Mouse (Mus musculus) cerebellum, postnatal 4 days (tissue): Measurements from ENCODE around the gene Ctla2a.
"Not testable (repeated sequence)": the region's sequence is repeated elsewhere in the genome, so short reads cannot be mapped to it uniquely, and the experiment has no call there.

Experiments
- DNase-seq, 2 experiments: peaks; one replicate each; pipeline ENCODE4 v3.0.0; 2022; ENCODE audit warnings: low spot score in 2 of 2, mixed read lengths in 1 of 2

Ctla2a gene

DNA sequence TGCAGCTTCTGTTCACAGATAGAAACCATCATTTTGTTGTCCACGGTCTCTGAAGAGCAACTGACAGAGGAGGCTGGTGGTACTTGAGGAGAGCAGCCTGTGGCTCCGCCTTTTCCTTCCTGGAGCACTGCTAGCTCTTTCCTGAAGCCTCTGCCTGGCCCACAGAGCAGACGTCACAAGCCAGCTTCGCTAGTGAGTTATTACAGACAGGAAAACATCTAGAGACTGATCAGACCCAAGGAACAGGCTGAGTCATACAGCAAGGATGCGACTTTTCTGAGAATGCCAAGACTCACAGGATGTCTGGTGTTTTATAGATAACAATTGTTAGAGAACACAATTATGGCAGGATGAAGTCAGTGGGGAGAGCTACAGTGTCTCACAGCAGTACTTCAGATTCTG, at the start of gene Ctla2a, which contains the start of gene Gm49391:
Gene Ctla2a (minus strand): TSS at position 126 of the 402 bp plus-strand sequence.
Gene Gm49391 (minus strand): TSS at position 72 of the 402 bp plus-strand sequence.
- no peak for DNase-seq

DNA sequence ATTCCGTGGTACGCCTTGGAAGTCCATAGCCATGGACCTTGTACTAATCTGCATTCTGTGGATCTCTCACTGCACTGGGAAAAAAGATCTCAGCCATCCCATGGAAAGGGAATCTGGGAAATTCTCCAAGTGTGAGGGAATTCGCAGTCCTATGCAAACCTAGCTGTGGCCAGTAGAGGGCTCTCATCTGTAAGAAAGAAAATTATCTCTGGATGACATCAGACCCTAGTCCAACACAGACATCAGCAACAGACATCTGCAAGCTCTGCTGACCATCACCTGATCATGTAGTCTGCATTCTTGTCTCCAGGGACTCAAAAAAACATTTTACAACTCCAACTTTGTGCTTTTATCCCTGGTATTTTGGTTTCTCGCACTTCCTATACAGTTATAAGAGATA, 35.9 kb upstream of the Ctla2a start:
- DNase-seq = not testable (repeated sequence)

DNA sequence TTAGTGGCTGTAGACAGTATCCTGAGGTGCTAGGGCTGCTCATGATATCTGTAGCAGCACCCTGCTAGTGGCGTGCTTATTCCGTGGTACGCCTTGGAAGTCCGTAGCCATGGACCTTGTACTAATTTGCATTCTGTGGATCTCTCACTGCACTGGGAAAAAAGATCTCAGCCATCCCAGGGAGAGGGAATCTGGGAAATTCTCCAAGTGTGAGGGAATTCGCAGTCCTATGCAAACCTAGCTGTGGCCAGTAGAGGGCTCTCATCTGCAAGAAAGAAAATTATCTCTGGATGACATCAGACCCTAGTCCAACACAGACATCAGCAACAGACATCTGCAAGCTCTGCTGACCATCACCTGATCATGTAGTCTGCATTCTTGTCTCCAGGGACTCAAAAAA, 27.6 kb upstream of the Ctla2a start:
- not testable (repeated sequence) for DNase-seq

DNA sequence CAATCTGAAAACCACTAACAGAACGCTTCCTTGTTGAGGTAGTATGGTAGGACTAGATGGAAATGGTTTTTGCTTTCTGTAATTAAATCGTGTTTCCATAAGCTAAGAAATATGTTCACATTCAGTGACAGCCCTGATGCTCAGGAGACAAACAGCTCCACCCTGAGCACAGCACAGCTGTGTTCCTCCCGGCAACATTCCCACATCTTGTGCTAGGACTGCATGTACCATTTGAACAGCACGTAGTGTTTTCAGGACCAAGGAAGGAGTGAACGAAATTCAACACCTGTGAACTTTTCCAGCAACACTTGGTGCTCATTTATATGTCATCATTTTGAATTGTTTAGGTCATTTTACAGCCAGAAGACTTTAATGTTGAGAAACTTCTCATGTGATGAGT, 25.3 kb upstream of the Ctla2a start:
- no peak for DNase-seq

DNA sequence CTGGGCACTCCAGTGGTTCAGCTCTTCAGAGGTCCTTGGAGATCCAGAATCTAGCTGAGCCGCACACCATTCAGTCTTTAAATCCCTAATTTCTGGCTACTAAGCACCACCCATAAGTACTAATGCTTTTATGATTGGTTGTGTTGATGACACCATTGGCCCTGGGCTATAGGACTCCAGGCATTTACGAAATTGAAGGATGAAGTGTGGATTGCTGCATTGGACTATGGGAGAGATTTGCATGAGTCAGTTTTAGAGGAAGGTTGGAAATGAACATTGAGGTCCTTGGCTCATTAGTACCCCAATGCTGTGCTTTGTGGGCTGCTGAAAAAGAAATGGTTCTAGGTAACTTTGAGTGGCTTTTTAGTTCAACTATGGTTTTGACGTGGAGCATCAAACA, 5.5 kb upstream of the Ctla2a start, which contains the start of gene Tpbpa:
Gene Tpbpa (minus strand): TSS at position 101 of the 400 bp plus-strand sequence.
- DNase-seq = not testable (repeated sequence)

DNA sequence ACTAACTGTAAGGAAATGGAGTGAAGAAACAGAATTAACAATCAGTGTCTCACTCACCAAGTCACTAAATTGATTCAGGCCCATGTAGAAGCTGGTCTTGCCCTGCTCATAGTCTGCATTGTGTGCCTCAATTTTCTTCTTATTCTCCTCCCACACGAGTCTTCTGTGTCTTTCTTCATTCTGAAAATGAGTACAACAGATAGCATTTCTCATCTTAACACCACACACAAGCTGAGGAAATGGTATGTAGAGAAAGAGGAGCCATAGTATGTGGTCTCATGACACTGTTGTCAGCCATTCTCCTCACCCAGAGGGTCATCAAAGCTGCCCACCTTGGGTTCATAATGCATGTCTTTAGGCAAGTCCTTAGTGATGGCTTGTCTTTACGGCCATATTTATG, 935 bp downstream of the Ctla2a start, which contains the start of gene Gm49393:
Gene Gm49393 (minus strand): TSS at position 101 of the 400 bp plus-strand sequence.
- DNase-seq = not testable (repeated sequence)

DNA sequence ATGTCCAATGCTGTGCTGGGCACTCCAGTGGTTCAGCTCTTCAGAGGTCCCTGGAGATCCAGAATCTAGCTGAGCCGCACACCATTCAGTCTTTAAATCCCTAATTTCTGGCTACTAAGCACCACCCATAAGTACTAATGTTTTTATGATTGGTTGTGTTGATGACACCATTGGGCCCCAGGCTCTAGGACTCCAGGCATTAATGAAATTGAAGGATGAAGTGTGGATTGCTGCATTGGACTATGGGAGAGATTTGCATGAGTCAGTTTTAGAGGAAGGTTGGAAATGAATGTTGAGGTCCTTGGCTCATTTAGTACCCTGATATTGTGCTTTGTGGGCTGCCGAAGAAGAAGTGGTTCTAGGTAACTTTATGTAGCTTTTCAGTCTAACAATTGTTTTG, 31.6 kb downstream of the Ctla2a start, which contains the start of gene Tpbpb:
Gene Tpbpb (minus strand): TSS at position 101 of the 400 bp plus-strand sequence.
- not testable (repeated sequence) for DNase-seq

DNA sequence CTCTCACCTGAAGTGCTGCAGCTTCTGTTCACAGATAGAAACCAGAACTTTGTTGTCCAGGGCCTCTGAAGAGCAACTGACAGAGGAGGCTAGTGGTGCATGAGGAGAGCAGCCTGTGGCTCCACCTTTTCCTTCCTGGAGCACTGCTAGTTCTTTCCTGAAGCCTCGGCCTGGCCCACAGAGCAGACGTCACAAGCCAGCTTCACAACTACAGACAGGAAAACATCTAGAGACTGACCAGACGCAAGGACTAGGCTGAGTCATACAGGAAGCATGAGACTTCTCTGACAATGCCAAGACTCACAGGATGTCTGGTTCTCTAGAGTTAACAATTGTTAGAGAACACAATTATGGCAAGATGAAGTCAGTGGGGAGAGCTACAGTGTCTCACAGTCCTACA, 39.1 kb downstream of the Ctla2a start, which contains the start of gene Ctla2b:
Gene Ctla2b (minus strand): TSS at position 120 of the 400 bp plus-strand sequence.
- no peak for DNase-seq

DNA sequence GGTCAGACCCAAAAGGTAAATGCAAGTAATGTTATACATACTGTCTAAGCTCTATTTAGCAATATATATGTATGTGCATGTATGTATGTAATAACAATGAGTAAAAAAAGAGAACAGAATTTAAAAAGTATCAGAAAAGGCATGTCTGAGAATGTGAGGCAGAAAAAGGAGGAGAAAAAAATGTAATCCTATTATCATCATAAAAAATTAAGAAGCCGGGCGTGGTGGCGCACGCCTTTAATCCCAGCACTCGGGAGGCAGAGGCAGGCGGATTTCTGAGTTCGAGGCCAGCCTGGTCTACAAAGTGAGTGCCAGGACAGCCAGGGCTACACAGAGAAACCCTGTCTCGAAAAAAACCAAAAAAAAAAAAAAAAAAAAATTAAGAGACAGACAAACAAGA, 39.6 kb downstream of the Ctla2a start, which contains the start of gene Gm49392:
Gene Gm49392 (minus strand): TSS at position 101 of the 400 bp plus-strand sequence.
- not testable (repeated sequence) for DNase-seq

DNA sequence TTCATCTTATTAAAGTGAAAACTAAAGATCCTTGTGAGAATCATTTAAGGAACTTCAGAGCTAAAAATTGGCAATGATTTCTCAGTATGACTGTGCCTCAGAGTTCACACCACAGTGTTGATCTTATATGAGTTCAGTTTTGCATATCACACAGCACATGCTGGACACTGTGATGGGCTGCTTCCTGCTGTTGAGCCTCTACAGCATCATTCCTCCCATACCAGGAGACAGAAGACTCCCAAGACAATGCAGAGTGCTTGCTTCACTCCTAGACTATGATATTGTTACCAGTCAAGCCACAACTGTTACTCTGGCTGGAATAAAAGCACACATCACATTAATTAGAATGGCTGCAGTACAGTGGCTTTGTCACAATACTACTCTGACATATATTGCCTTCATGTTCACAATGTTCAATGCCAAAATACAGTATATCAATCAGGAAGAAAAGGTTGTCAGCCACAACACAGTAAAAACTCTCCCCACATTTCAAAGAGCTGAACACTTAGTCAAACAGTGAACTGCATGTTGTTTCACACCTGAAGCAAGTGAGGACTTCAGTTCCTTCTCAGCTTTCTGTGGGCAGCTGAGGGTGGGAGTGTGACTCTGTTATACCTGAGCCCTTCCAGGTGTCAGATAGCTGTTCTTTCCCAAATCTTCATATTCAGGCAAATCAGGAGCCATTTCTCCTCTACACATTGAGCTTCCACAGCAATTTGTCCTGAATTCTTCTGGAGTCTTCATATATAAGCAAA, 40.8 kb downstream of the Ctla2a start:
- DNase-seq = no peak

DNA sequence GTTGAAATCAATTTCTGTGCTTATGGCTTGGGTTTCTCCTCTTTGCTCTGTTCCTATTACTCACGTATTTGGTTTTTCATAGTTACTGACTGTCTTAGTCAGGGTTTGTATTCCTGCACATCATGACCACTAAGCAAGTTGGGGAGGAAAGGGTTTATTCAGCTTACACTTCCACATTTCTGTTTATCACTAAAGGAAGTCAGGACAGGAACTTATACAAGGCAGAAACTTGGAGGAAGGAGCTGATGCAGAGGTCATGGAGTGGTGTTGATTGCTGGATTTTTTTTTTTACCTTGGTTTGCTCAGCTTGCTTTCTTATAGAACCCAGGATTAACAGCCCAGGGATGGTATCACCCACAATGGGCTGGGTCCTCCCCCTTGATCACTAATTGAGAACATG, 44.1 kb downstream of the Ctla2a start:
- DNase-seq = no peak
